Mouse (Mus musculus) forebrain, embryonic 12.5 days (tissue): ENCODE data around the gene Cacul1. TPM values are rescaled to one million over a fixed set of nuclear protein-coding genes. Genes with fewer than 3 reads are reported as not detected.
"Not testable (repeated sequence)": the region's sequence is repeated elsewhere in the genome, so short reads cannot be mapped to it uniquely, and the experiment has no call there.

Source experiments
- ATAC-seq: fragments of 200-750 bp; cut with Nextera tagmentation; 2 replicates; pipeline ENCODE4 v1.8.0; 2017; ENCODE audit warnings: moderate TSS enrichment; ENCODE audit not compliant: low FRiP score
- H3K27ac ChIP-seq: fragments of 300-500 bp; sonication (generic); 2 replicates; pipeline ENCODE4 v1.5.1; 2016; ENCODE audit warnings: mild to moderate bottlenecking
- H3K27me3 ChIP-seq: fragments of 300-500 bp; sonication (generic); 2 replicates; pipeline ENCODE4 v1.6.1; 2016; ENCODE audit warnings: mild to moderate bottlenecking
- H3K36me3 ChIP-seq: fragments of 300-500 bp; sonication (generic); replicated peaks from 2 replicates; pipeline ENCODE4 v1.6.1; 2016; ENCODE audit warnings: mild to moderate bottlenecking
- H3K4me1 ChIP-seq: fragments of 300-500 bp; sonication (generic); 2 replicates; pipeline ENCODE4 v1.6.1; 2016
- H3K4me2 ChIP-seq: fragments of 300-500 bp; sonication (generic); 2 replicates; pipeline ENCODE4 v1.6.1; 2016; ENCODE audit warnings: mild to moderate bottlenecking, moderate library complexity
- H3K4me3 ChIP-seq: fragments of 300-500 bp; sonication (generic); replicated peaks from 2 replicates; pipeline ENCODE4 v1.5.1; 2016; ENCODE audit warnings: mild to moderate bottlenecking
- H3K9ac ChIP-seq: fragments of 300-500 bp; sonication (generic); 2 replicates; pipeline ENCODE4 v1.6.1; 2016; ENCODE audit warnings: mild to moderate bottlenecking
- H3K9me3 ChIP-seq: fragments of 300-500 bp; sonication (generic); 2 replicates; pipeline ENCODE4 v1.6.1; 2016
- WGBS: fragments of 180-500 bp; shearing (Covaris S2); methylation state at CpG from one replicate; pipeline ENCODE4 v1.1.7; 2016; 5-methylcytosine and 5-hydroxymethylcytosine counted together
- polyA plus RNA-seq: library from polyadenylated mRNA; unstranded; fragments of >200 nt; fragmentation: Nextera tagmentation; extraction: Ambion mirVana; gene quantifications from 2 replicates; pipeline ENCODE4 v1.2.1, GENCODE M21; 2016

Cacul1 gene
- polyA plus RNA-seq: 33.3 and 34.1 TPM in 2 replicates

DNA sequence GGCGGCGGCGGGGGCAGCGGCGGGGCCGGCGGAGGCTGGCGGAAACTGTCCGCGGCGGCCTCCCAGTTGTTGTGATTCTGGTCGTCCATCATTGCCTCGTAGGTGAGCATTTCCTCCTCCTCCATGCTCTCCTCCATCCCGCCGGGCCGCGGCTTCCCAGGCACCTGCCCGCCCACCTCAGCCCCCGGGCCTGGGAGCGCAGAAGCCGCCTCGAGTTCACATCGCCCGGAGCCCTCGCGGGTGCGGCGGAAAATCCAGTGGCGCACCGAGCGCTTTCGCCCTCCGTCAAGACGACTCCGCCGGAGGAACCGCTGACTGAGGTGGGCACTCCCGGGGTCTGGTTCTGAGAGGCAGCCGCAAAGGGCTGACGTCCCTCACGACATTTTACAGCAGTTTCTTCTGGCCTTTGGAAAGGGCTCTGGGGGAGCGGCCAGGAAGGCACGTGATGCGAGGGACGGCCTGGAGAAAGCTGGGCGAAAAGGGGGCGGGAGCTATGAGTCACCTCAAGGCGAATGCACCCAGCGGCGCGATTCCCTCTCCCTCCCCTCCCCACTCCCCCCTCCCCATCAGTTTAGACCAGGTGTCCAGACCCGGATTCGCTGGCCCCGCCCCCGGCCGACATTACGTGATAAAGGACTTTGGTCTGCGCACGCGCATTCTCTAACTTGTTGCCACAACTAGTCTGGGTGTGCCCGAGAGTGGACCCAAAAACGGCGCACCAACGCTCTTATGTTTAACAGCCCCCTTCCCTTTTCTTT is at the start of gene Cacul1:
Gene Cacul1, minus strand, starts transcription at position 444 of the 758 bp plus-strand sequence.
- peak within 1 kb of the TSS; percentile 91 for H3K27ac ChIP-seq
- H3K4me1 ChIP-seq: peaks cover 23% of the 10 kb centered on the region
- 0 out of 2 replicates have a peak, but pooled peaks cover 2% of the 10 kb centered on the region for H3K36me3 ChIP-seq
- no peaks in the 10 kb centered on the region for H3K27me3 ChIP-seq
- H3K4me3 ChIP-seq: peak within 1 kb of the TSS; percentile 97
- peak; percentile 97 for ATAC-seq
- under 1% methylated on average over 63 of the region's 64 CpGs for WGBS
- H3K4me2 ChIP-seq: peak within 1 kb of the TSS; percentile 77
- H3K9ac ChIP-seq: peak within 1 kb of the TSS; percentile 88
- H3K9me3 ChIP-seq: no peaks in the 10 kb centered on the region

DNA sequence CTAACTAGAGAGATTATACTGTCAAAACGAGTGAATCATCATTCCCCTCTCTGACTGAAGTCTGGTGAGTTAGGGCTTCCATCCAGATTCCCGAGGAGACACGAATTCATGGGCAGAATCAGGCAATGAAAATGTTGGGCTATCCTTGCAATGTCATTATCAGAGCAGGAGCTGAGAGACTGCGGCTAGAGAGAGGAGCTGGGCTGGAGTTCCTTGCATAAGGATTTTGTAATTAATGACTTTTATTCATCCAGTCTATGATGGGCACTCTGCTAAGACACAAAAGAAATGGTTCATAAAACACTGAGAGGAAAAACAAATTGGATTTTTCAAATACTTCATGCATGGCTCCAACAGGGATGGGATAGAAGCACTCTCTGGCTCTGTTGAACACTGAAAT is 38.6 kb upstream of the Cacul1 start:
- no peak for ATAC-seq
- Histone ChIP-seq H3K4me2 (no peak overlapping the region), H3K4me3 (no peak overlapping the region), H3K27me3 (no peaks in the 10 kb centered on the region), H3K36me3 (no peaks in the 10 kb centered on the region), H3K4me1 (no peaks in the 10 kb centered on the region), H3K27ac (no peak overlapping the region), H3K9me3 (no peaks in the 10 kb centered on the region), H3K9ac (no peak overlapping the region)
- 77% methylated on average over 4 of the region's 4 CpGs for WGBS

DNA sequence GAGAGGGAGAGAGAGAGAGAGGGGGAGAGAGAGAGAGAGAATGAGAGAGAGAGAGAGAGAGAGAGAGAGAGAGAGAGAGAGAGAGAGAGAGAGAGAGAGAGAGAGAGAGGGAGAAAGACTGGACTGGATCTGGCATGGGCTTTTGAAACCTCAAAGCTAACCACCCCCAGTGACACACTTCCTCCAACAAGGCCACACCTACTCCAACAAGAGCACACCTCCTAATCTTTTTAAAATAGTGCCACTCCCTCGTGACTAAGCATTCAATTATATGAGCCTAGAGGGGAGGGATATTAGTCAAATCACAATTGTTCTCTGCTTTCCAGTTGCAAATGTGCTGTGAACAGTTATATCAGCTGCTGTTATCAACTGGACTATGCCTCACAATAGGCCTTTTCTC is 36.2 kb upstream of the Cacul1 start:
- no peaks in the 10 kb centered on the region for H3K36me3 ChIP-seq
- ATAC-seq: no peak
- H3K9ac ChIP-seq: no peak overlapping the region
- no peak overlapping the region for H3K27ac ChIP-seq
- WGBS: 15% methylated on average over 1 of the region's 1 CpGs
- no peak overlapping the region for H3K4me2 ChIP-seq
- no peaks in the 10 kb centered on the region for H3K9me3 ChIP-seq
- H3K4me1 ChIP-seq: no peaks in the 10 kb centered on the region
- H3K4me3 ChIP-seq: no peak overlapping the region
- H3K27me3 ChIP-seq: no peaks in the 10 kb centered on the region

DNA sequence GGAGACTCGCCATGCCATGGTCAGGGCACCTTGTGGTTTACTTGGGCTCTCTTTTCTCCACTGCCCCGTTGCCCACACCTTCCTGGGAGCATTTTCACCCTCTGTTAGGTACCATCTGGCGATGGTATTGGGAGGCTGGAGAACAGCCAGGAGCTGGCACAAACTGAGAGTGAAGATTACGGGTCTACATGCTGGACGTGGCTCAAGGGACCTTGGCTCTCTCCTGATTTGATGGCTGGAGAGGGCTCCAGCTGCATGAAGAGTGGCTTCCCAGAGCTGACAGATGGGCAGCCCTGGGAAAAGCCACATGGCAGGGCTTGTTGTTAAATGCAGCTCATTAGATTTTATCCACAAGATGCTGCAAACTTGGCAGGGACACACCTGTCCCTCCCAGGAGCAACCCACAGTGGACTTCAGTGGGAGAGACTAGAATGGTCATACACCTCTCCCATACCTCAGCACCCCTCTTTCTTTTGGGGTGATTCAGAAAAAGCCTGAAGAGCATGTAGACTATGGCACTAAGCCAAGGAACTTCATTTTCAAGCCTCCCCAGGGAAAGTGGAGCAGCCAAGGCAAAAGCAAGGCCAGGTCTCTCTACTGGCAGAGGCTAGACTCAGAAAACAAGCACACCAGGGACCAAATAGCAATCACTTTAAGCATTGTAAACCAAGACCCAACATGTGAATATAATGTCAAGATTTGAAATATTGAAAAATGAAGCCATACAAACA is 34.8 kb upstream of the Cacul1 start:
- no peak overlapping the region for H3K4me2 ChIP-seq
- no peak for ATAC-seq
- WGBS: 88% methylated on average over 5 of the region's 5 CpGs
- H3K9ac ChIP-seq: no peak overlapping the region
- no peak overlapping the region for H3K27ac ChIP-seq
- no peak overlapping the region for H3K4me3 ChIP-seq
- no peaks in the 10 kb centered on the region for H3K27me3 ChIP-seq
- no peaks in the 10 kb centered on the region for H3K9me3 ChIP-seq
- no peaks in the 10 kb centered on the region for H3K36me3 ChIP-seq
- H3K4me1 ChIP-seq: peaks cover 7% of the 10 kb centered on the region; the same call in 1 of the 2 replicates

DNA sequence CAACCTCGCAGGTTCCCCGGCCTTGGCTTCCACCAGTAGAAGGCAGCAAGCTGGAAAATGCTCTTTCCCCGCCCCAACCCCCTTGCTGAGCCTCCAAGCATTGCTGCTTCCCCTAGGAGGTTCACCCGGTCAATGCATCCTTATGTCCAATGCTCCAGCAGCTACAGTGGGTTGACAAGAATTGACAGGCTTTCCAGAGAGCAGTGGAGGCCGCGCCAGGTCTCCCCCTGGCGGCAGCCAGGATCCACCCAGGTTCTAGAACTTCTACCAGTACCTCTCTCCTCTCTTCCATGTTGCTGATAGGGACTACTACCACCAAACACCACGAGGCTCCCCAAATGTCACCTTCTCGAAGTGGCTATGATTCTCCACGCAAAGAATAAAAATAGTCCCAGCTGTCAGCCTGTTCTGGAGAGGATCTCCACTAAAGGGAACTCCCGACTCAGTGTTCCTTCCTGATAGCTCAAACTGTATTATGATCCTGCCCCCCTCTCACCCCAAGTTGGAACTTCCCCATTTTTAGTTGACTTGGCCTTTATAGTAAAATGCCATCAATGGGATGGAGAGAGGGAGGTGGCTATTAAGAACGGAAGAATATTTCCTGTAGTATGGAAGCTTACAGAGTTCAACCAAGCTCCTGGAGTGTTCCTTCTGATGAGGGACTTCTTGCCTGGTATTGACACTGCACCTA is 30.8 kb upstream of the Cacul1 start:
- H3K27me3 ChIP-seq: no peaks in the 10 kb centered on the region
- H3K4me3 ChIP-seq: no peak overlapping the region
- H3K9ac ChIP-seq: no peak overlapping the region
- H3K4me1 ChIP-seq: peaks cover 7% of the 10 kb centered on the region; the same call in 1 of the 2 replicates
- H3K27ac ChIP-seq: no peak overlapping the region
- no peak for ATAC-seq
- WGBS: 45% methylated on average over 12 of the region's 12 CpGs
- H3K4me2 ChIP-seq: no peak overlapping the region
- H3K36me3 ChIP-seq: no peaks in the 10 kb centered on the region
- no peaks in the 10 kb centered on the region for H3K9me3 ChIP-seq

DNA sequence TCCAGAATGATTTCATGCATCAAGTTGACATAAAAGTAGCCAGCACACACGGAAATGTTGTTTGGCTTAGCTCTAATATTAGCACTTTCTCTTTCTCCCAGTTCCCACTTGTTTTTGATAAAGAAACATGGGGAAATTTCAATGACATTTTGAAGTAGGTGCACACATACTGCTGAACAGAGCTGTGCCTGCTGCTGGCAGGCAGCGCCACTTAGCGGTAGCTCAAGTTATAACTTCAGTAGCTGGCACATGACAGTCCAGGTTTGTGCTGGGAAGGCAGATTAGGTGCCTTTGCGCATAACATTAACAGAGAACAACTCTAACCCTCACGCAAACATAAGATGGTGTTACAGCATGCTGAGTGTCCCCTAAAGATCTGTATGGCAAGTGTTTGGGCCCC is 27.9 kb upstream of the Cacul1 start:
- 30% methylated on average over 5 of the region's 5 CpGs for WGBS

DNA sequence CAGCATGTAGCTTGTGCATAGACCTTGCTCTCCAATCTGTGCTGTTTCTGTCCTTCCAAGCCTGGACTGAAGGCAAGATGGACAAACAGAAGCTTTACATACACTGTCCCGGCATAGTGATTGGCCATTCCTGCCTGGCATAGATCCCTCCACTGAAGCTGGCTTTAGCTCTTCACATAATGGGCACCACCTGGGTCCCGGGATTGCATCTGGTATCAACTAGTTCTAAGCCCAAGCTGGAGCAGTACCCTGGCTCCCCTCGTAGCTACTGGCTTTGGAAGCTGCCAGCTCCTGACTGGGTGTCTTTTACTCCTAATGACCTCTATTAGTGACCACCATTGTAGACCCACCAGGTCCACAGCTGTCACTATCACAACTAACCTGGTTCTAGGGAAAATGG is 22.8 kb upstream of the Cacul1 start:
- ATAC-seq: no peak
- H3K4me1 ChIP-seq: no peaks in the 10 kb centered on the region
- no peak overlapping the region for H3K4me3 ChIP-seq
- H3K36me3 ChIP-seq: no peaks in the 10 kb centered on the region
- no peak overlapping the region for H3K4me2 ChIP-seq
- no peaks in the 10 kb centered on the region for H3K9me3 ChIP-seq
- no peak overlapping the region for H3K9ac ChIP-seq
- WGBS: 80% methylated on average over 3 of the region's 3 CpGs
- no peaks in the 10 kb centered on the region for H3K27me3 ChIP-seq
- H3K27ac ChIP-seq: no peak overlapping the region

More for the DNA sequence above, 27.9 kb upstream of the Cacul1 start:
- Histone ChIP-seq H3K4me1 (peaks cover 7% of the 10 kb centered on the region; the same call in 1 of the 2 replicates), H3K4me3 (no peak overlapping the region), H3K9me3 (no peaks in the 10 kb centered on the region), H3K9ac (no peak overlapping the region), H3K36me3 (no peaks in the 10 kb centered on the region), H3K27ac (no peak overlapping the region), H3K27me3 (no peaks in the 10 kb centered on the region), H3K4me2 (no peak overlapping the region)
- ATAC-seq: no peak

DNA sequence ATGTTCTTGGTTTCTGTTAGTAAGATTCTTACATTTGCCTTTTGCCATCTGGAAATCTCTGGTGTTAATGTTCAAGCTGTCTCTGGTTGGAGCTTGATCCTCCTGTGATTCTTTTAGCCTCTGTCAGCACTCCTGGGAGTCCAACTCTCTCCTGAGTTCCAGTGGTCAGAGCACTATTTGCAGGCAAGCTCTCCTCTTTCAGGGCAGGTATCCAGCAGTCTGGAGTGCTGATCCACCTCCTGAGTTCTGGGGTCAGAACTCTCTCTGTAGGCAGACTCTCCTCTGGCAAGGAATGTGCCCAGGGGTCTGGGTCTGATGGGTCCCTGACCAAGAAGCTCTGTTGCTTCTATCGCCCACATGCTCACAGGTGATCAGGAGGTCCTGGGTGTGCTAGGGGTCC is 21.2 kb upstream of the Cacul1 start:
- H3K9me3 ChIP-seq, H3K4me3 ChIP-seq, H3K27ac ChIP-seq, H3K9ac ChIP-seq, H3K36me3 ChIP-seq, ATAC-seq, H3K4me2 ChIP-seq, H3K27me3 ChIP-seq, H3K4me1 ChIP-seq: not testable (repeated sequence)
- 100% methylated on average over 1 of the region's 1 CpGs for WGBS

DNA sequence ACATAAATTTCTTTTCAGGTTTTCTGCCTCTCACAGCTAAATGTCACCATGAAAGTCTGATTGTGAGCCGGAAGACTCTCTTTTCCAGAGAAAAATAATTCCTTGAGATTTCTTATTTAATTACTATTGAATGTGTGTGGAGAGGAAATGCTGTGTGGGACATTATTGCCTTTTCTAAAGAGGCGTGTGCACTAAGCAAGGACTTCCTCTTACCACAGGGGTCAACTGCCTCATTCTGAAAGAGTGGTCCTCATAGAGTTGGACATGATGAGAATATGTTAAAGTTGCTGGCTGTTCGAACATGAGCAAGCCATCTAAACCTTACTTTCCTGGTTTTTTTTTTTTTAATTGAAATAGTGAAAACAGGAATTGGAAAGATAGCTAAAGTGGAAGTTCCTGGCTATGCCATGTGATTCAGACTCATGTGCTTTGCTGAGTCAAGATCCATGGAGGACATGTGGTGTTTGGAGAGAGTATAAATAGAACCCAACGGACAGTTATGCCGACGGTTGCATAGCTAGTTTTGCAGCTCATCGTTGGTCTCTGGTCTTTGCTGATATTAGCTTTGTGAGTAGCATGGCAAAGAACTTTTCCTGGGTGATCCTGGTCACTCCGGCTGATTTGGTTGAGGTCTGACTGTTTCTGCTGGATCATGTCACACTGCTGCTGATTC is 17.3 kb upstream of the Cacul1 start:
- no peak overlapping the region for H3K27ac ChIP-seq
- WGBS: 89% methylated on average over 8 of the region's 8 CpGs
- no peaks in the 10 kb centered on the region for H3K9me3 ChIP-seq
- no peaks in the 10 kb centered on the region for H3K4me1 ChIP-seq
- ATAC-seq: no peak
- no peak overlapping the region for H3K9ac ChIP-seq
- no peaks in the 10 kb centered on the region for H3K36me3 ChIP-seq
- no peaks in the 10 kb centered on the region for H3K27me3 ChIP-seq
- H3K4me3 ChIP-seq: no peak overlapping the region
- no peak overlapping the region for H3K4me2 ChIP-seq

DNA sequence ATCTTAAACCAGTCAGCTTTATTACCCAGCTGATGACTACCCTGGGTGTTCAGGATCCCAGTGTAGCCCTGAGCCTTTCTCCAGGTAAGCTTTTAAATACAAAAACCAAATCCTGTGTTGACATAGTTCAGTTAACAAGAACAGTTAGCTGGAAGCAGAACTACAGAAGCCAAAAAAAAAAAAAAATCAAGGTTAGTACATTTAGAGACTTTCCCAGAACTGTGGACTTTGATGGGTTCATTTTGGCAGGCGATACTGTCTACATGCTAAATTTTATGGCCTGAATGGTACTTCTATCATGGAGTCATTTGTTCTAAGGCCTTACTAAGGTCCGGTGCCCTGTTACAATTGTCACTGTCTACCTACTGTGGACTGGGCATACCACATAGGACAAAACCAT is 8.8 kb upstream of the Cacul1 start:
- ATAC-seq: no peak
- no peaks in the 10 kb centered on the region for H3K9me3 ChIP-seq
- H3K36me3 ChIP-seq: no peaks in the 10 kb centered on the region
- H3K9ac ChIP-seq: no peak overlapping the region
- WGBS: 92% methylated on average over 2 of the region's 2 CpGs
- no peak overlapping the region for H3K4me3 ChIP-seq
- no peaks in the 10 kb centered on the region for H3K27me3 ChIP-seq
- H3K27ac ChIP-seq: no peak overlapping the region
- H3K4me1 ChIP-seq: no peaks in the 10 kb centered on the region
- H3K4me2 ChIP-seq: no peak overlapping the region

DNA sequence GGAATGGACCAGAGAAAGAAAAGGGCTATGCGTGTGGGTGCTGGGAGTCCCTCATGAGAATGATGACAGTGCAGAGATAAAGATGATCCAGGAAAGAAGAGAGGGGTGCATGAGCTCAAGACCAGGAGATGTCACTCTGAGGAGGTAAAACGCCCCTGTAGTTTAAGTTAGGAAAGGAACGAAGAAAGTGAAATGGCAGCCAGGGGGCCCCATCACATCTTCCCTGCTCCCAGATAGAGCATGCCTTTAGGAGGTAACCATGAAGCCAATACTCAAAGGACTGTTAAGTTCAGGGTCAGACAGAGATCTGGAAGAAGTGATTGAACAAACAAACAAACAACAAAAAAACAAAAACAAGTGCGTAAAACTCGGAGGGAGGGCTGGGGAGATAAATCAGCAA is 5.8 kb upstream of the Cacul1 start:
- Histone ChIP-seq H3K27me3 (no peaks in the 10 kb centered on the region), H3K9me3 (no peaks in the 10 kb centered on the region), H3K9ac (no peak overlapping the region), H3K4me1 (no peaks in the 10 kb centered on the region), H3K4me2 (no peak overlapping the region), H3K4me3 (no peak overlapping the region), H3K27ac (no peak overlapping the region), H3K36me3 (no peaks in the 10 kb centered on the region)
- WGBS: 69% methylated on average over 5 of the region's 5 CpGs
- no peak for ATAC-seq

DNA sequence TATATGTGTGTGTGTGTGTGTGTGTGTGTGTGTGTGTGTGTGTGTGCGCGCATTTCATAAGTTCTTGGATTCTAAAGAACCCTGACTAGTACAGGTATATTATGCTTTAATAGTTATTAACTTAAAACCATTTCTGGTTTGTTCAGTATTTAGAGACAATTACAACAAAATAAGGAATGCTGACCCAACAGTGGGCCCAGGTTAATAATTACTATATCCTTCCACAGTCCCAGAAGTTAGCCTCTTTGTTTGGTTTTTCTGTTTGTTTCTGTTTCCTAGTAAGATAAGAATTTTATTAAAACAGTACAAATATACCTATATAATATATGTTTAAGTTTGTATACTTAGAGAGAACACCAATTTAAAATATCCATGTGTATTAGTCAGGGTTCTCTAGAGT is 2.4 kb upstream of the Cacul1 start:
- no peak for ATAC-seq
- 97% methylated on average over 2 of the region's 2 CpGs for WGBS
- H3K27me3 ChIP-seq: no peaks in the 10 kb centered on the region
- no peak overlapping the region for H3K9ac ChIP-seq
- H3K36me3 ChIP-seq: no peaks in the 10 kb centered on the region
- no peak overlapping the region for H3K4me2 ChIP-seq
- peaks cover 11% of the 10 kb centered on the region for H3K4me1 ChIP-seq
- no peaks in the 10 kb centered on the region for H3K9me3 ChIP-seq
- no peak overlapping the region for H3K4me3 ChIP-seq
- no peak overlapping the region for H3K27ac ChIP-seq
